Mouse (Mus musculus): Measurements from ENCODE around the gene Gm33543. TPM values are rescaled to one million over a fixed set of nuclear protein-coding genes. Genes with fewer than 3 reads are reported as not detected.

Gene Gm33543
- polyA plus RNA-seq, 1 experiment = not detected

- TF ChIP-seq CTCF (IDR thresholded peaks at IDR 0.05; ENCODE audit: extremely low read depth, insufficient read depth, insufficient read length, insufficient replicate concordance) (no peak), POLR2A (IDR thresholded peaks at IDR 0.05; ENCODE audit: low read depth, low read length) (no peak)
- no peaks in the 10 kb centered on the region for H3K4me1 ChIP-seq (ENCODE audit: control insufficient read depth, insufficient read depth, insufficient read length)
- 71% methylated on average over 9 of the region's 9 CpGs for WGBS
- H3K27me3 ChIP-seq (ENCODE audit: control insufficient read depth, insufficient read depth, low read length) = no peaks in the 10 kb centered on the region
- no peaks in the 10 kb centered on the region for H3K36me3 ChIP-seq (ENCODE audit: control insufficient read depth, insufficient read depth, low read length)
- no peak for DNase-seq (ENCODE audit: low read depth in 1 of 2, low spot score in 2 of 2)
- no peak overlapping the region for H3K27ac ChIP-seq (ENCODE audit: insufficient read depth, low read length)
- H3K4me3 ChIP-seq (ENCODE audit: extremely low read depth, insufficient read depth, insufficient read length) = no peak overlapping the region
These were observed 6.0 kb downstream of the Gm33543 start for GRCm38 (mm10) chr10:95836530-95837264.

GRCm38 (mm10) chr10:95830891-95831290 lies 11.8 kb downstream of the Gm33543 start:
- DNase-seq (ENCODE audit: low read depth in 1 of 2, low spot score in 2 of 2) = no peak

GRCm38 (mm10) chr10:95829471-95829870 lies 13.3 kb downstream of the Gm33543 start:
- Histone ChIP-seq H3K4me1 (ENCODE audit: control insufficient read depth, insufficient read depth, insufficient read length) (no peaks in the 10 kb centered on the region), H3K4me3 (ENCODE audit: extremely low read depth, insufficient read depth, insufficient read length) (no peak overlapping the region), H3K36me3 (ENCODE audit: control insufficient read depth, insufficient read depth, low read length) (no peaks in the 10 kb centered on the region; the same call in 1 of the 2 replicates), H3K27me3 (ENCODE audit: control insufficient read depth, insufficient read depth, low read length) (no peaks in the 10 kb centered on the region), H3K27ac (ENCODE audit: insufficient read depth, low read length) (no peak overlapping the region)
- no peak for DNase-seq (ENCODE audit: low read depth in 1 of 2, low spot score in 2 of 2)
- no peak for TF ChIP-seq CTCF (IDR thresholded peaks at IDR 0.05; ENCODE audit: extremely low read depth, insufficient read depth, insufficient read length, insufficient replicate concordance)
- no peak for TF ChIP-seq POLR2A (IDR thresholded peaks at IDR 0.05; ENCODE audit: low read depth, low read length)

More at GRCm38 (mm10) chr10:95830891-95831290, 11.8 kb downstream of the Gm33543 start:
- H3K4me3 ChIP-seq (ENCODE audit: extremely low read depth, insufficient read depth, insufficient read length) = no peak overlapping the region
- no peak overlapping the region for H3K27ac ChIP-seq (ENCODE audit: insufficient read depth, low read length)
- H3K27me3 ChIP-seq (ENCODE audit: control insufficient read depth, insufficient read depth, low read length) = no peaks in the 10 kb centered on the region
- WGBS = 82% methylated on average over 5 of the region's 5 CpGs
- no peak for TF ChIP-seq POLR2A (IDR thresholded peaks at IDR 0.05; ENCODE audit: low read depth, low read length)
- no peak for TF ChIP-seq CTCF (IDR thresholded peaks at IDR 0.05; ENCODE audit: extremely low read depth, insufficient read depth, insufficient read length, insufficient replicate concordance)
- H3K36me3 ChIP-seq (ENCODE audit: control insufficient read depth, insufficient read depth, low read length) = no peaks in the 10 kb centered on the region; the same call in 1 of the 2 replicates
- no peaks in the 10 kb centered on the region for H3K4me1 ChIP-seq (ENCODE audit: control insufficient read depth, insufficient read depth, insufficient read length)

- no peak overlapping the region for H3K27ac ChIP-seq (ENCODE audit: insufficient read depth, low read length)
- 81% methylated on average over 5 of the region's 5 CpGs for WGBS
- H3K27me3 ChIP-seq (ENCODE audit: control insufficient read depth, insufficient read depth, low read length) = no peaks in the 10 kb centered on the region
- no peak for DNase-seq (ENCODE audit: low read depth in 1 of 2, low spot score in 2 of 2)
- TF ChIP-seq POLR2A (IDR thresholded peaks at IDR 0.05; ENCODE audit: low read depth, low read length) = no peak
- no peak for TF ChIP-seq CTCF (IDR thresholded peaks at IDR 0.05; ENCODE audit: extremely low read depth, insufficient read depth, insufficient read length, insufficient replicate concordance)
- H3K4me3 ChIP-seq (ENCODE audit: extremely low read depth, insufficient read depth, insufficient read length) = no peak overlapping the region
- H3K36me3 ChIP-seq (ENCODE audit: control insufficient read depth, insufficient read depth, low read length) = no peaks in the 10 kb centered on the region; the same call in 1 of the 2 replicates
- no peaks in the 10 kb centered on the region for H3K4me1 ChIP-seq (ENCODE audit: control insufficient read depth, insufficient read depth, insufficient read length)
These were observed 14.4 kb downstream of the Gm33543 start for GRCm38 (mm10) chr10:95828374-95828773.

- no peaks in the 10 kb centered on the region; the same call in 1 of the 2 replicates for H3K36me3 ChIP-seq (ENCODE audit: control insufficient read depth, insufficient read depth, low read length)
- 79% methylated on average over 3 of the region's 3 CpGs for WGBS
- DNase-seq (ENCODE audit: low read depth in 1 of 2, low spot score in 2 of 2) = no peak
- no peaks in the 10 kb centered on the region for H3K4me1 ChIP-seq (ENCODE audit: control insufficient read depth, insufficient read depth, insufficient read length)
- H3K4me3 ChIP-seq (ENCODE audit: extremely low read depth, insufficient read depth, insufficient read length) = no peak overlapping the region
- TF ChIP-seq CTCF (IDR thresholded peaks at IDR 0.05; ENCODE audit: extremely low read depth, insufficient read depth, insufficient read length, insufficient replicate concordance) (no peak), POLR2A (IDR thresholded peaks at IDR 0.05; ENCODE audit: low read depth, low read length) (no peak)
- no peak overlapping the region for H3K27ac ChIP-seq (ENCODE audit: insufficient read depth, low read length)
- H3K27me3 ChIP-seq (ENCODE audit: control insufficient read depth, insufficient read depth, low read length) = no peaks in the 10 kb centered on the region
These were observed 17.1 kb downstream of the Gm33543 start for GRCm38 (mm10) chr10:95825651-95826050.

- WGBS = 54% methylated on average over 2 of the region's 2 CpGs
- no peak overlapping the region for H3K4me3 ChIP-seq (ENCODE audit: extremely low read depth, insufficient read depth, insufficient read length)
- DNase-seq (ENCODE audit: low read depth in 1 of 2, low spot score in 2 of 2) = no peak
- H3K27me3 ChIP-seq (ENCODE audit: control insufficient read depth, insufficient read depth, low read length) = no peaks in the 10 kb centered on the region
- peaks cover 8% of the 10 kb centered on the region; the same call in 1 of the 2 replicates for H3K4me1 ChIP-seq (ENCODE audit: control insufficient read depth, insufficient read depth, insufficient read length)
- no peaks in the 10 kb centered on the region for H3K36me3 ChIP-seq (ENCODE audit: control insufficient read depth, insufficient read depth, low read length)
- TF ChIP-seq POLR2A (IDR thresholded peaks at IDR 0.05; ENCODE audit: low read depth, low read length) = no peak
- no peak for TF ChIP-seq CTCF (IDR thresholded peaks at IDR 0.05; ENCODE audit: extremely low read depth, insufficient read depth, insufficient read length, insufficient replicate concordance)
- no peak overlapping the region for H3K27ac ChIP-seq (ENCODE audit: insufficient read depth, low read length)
These were observed 24.2 kb downstream of the Gm33543 start for GRCm38 (mm10) chr10:95818506-95818905.
